Mouse (Mus musculus): ENCODE data around the gene Crct1. TPM values are rescaled to one million over a fixed set of nuclear protein-coding genes. Genes with fewer than 3 reads are reported as not detected.

Gene Crct1
- total and polyA plus RNA-seq, 2 experiments from 2014 or later = not detected

GRCm38 (mm10) chr3:93023411-93024184 is 8.1 kb upstream of the Crct1 start:
- H3K27me3 ChIP-seq (ENCODE audit: control insufficient read depth, insufficient read depth, low read length) = no peaks in the 10 kb centered on the region
- 66% methylated on average over 3 of the region's 3 CpGs for WGBS
- no peaks in the 10 kb centered on the region for H3K4me1 ChIP-seq (ENCODE audit: control insufficient read depth, insufficient read depth)
- no peaks in the 10 kb centered on the region for H3K9me3 ChIP-seq (replicated peaks; ENCODE audit: control insufficient read depth, low read length)
- DNase-seq (ENCODE audit: low spot score) (no peak), ATAC-seq (ENCODE audit: insufficient read depth, low read depth) (no peak)
- no peak overlapping the region for H3K9ac ChIP-seq (replicated peaks; ENCODE audit: low read depth, low read length)
- H3K27ac ChIP-seq (ENCODE audit: low read depth) = no peak overlapping the region
- no peaks in the 10 kb centered on the region for H3K36me3 ChIP-seq (replicated peaks; ENCODE audit: control insufficient read depth, insufficient read depth, low read length)
- no peak for TF ChIP-seq EP300 (IDR thresholded peaks at IDR 0.05; ENCODE audit: low read depth)
- no peak for TF ChIP-seq CTCF (IDR thresholded peaks at IDR 0.05; ENCODE audit: low read depth)
- no peak overlapping the region for H3K4me3 ChIP-seq (ENCODE audit: low read depth, low read length)
- H3K4me2 ChIP-seq (ENCODE audit: low read depth, low read length) = no peak overlapping the region

GRCm38 (mm10) chr3:93021171-93021570 is 5.7 kb upstream of the Crct1 start:
- Histone ChIP-seq H3K27me3 (ENCODE audit: control insufficient read depth, insufficient read depth, low read length) (no peaks in the 10 kb centered on the region), H3K4me2 (ENCODE audit: low read depth, low read length) (no peak overlapping the region), H3K27ac (ENCODE audit: low read depth) (no peak overlapping the region), H3K9ac (replicated peaks; ENCODE audit: low read depth, low read length) (no peak overlapping the region), H3K4me1 (ENCODE audit: control insufficient read depth, insufficient read depth) (no peaks in the 10 kb centered on the region), H3K4me3 (ENCODE audit: low read depth, low read length) (no peak overlapping the region), H3K9me3 (replicated peaks; ENCODE audit: control insufficient read depth, low read length) (no peaks in the 10 kb centered on the region), H3K36me3 (replicated peaks; ENCODE audit: control insufficient read depth, insufficient read depth, low read length) (no peaks in the 10 kb centered on the region)
- DNase-seq (ENCODE audit: low spot score) (no peak), ATAC-seq (ENCODE audit: insufficient read depth, low read depth) (no peak)
- WGBS = 78% methylated on average over 1 of the region's 1 CpGs
- no peak for TF ChIP-seq CTCF (IDR thresholded peaks at IDR 0.05; ENCODE audit: low read depth)
- TF ChIP-seq EP300 (IDR thresholded peaks at IDR 0.05; ENCODE audit: low read depth) = no peak

GRCm38 (mm10) chr3:93018960-93019359 is 3.5 kb upstream of the Crct1 start, which contains the start of gene Lce1m:
Gene Lce1m, minus strand, starts transcription at chr3:93019060.
- Histone ChIP-seq H3K4me3 (ENCODE audit: low read depth, low read length) (no peak within 1 kb of the TSS), H3K9me3 (replicated peaks; ENCODE audit: control insufficient read depth, low read length) (no peaks in the 10 kb centered on the region), H3K27ac (ENCODE audit: low read depth) (no peak within 1 kb of the TSS), H3K4me1 (ENCODE audit: control insufficient read depth, insufficient read depth) (no peaks in the 10 kb centered on the region), H3K36me3 (replicated peaks; ENCODE audit: control insufficient read depth, insufficient read depth, low read length) (no peaks in the 10 kb centered on the region), H3K4me2 (ENCODE audit: low read depth, low read length) (no peak within 1 kb of the TSS), H3K27me3 (ENCODE audit: control insufficient read depth, insufficient read depth, low read length) (0 out of 2 replicates have a peak, but pooled peaks cover 6% of the 10 kb centered on the region), H3K9ac (replicated peaks; ENCODE audit: low read depth, low read length) (no peak within 1 kb of the TSS)
- WGBS = 79% methylated on average over 2 of the region's 2 CpGs
- DNase-seq (ENCODE audit: low spot score) (no peak), ATAC-seq (ENCODE audit: insufficient read depth, low read depth) (no peak)
- TF ChIP-seq CTCF (IDR thresholded peaks at IDR 0.05; ENCODE audit: low read depth) = no peak
- TF ChIP-seq EP300 (IDR thresholded peaks at IDR 0.05; ENCODE audit: low read depth) = no peak

GRCm38 (mm10) chr3:93014871-93015270 is 616 bp downstream of the Crct1 start:
- 37% methylated on average over 5 of the region's 5 CpGs for WGBS
- H3K27ac ChIP-seq (ENCODE audit: low read depth) = no peak overlapping the region
- no peaks in the 10 kb centered on the region for H3K9me3 ChIP-seq (replicated peaks; ENCODE audit: control insufficient read depth, low read length)
- no peak for DNase-seq (ENCODE audit: low spot score)
- H3K9ac ChIP-seq (replicated peaks; ENCODE audit: low read depth, low read length) = peak overlapping the region; percentile 9; the same call in 1 of the 2 replicates
- H3K4me1 ChIP-seq (ENCODE audit: control insufficient read depth, insufficient read depth) = no peaks in the 10 kb centered on the region
- 0 out of 2 replicates have a peak, but pooled peaks cover 6% of the 10 kb centered on the region for H3K27me3 ChIP-seq (ENCODE audit: control insufficient read depth, insufficient read depth, low read length)
- H3K4me2 ChIP-seq (ENCODE audit: low read depth, low read length) = peak overlapping the region; percentile 93
- H3K36me3 ChIP-seq (replicated peaks; ENCODE audit: control insufficient read depth, insufficient read depth, low read length) = no peaks in the 10 kb centered on the region
- no peak for ATAC-seq (ENCODE audit: insufficient read depth, low read depth)
- TF ChIP-seq EP300 (IDR thresholded peaks at IDR 0.05; ENCODE audit: low read depth) = no peak
- no peak for TF ChIP-seq CTCF (IDR thresholded peaks at IDR 0.05; ENCODE audit: low read depth)
- peak overlapping the region; percentile 58 for H3K4me3 ChIP-seq (ENCODE audit: low read depth, low read length)

- Histone ChIP-seq H3K4me3 (ENCODE audit: low read depth, low read length) (peak overlapping the region; percentile 58), H3K4me2 (ENCODE audit: low read depth, low read length) (peak overlapping the region; percentile 93), H3K9me3 (replicated peaks; ENCODE audit: control insufficient read depth, low read length) (no peaks in the 10 kb centered on the region), H3K4me1 (ENCODE audit: control insufficient read depth, insufficient read depth) (no peaks in the 10 kb centered on the region), H3K36me3 (replicated peaks; ENCODE audit: control insufficient read depth, insufficient read depth, low read length) (no peaks in the 10 kb centered on the region), H3K9ac (replicated peaks; ENCODE audit: low read depth, low read length) (peak overlapping the region; percentile 9; the same call in 1 of the 2 replicates), H3K27ac (ENCODE audit: low read depth) (no peak overlapping the region), H3K27me3 (ENCODE audit: control insufficient read depth, insufficient read depth, low read length) (0 out of 2 replicates have a peak, but pooled peaks cover 6% of the 10 kb centered on the region)
- TF ChIP-seq CTCF (IDR thresholded peaks at IDR 0.05; ENCODE audit: low read depth) (no peak), EP300 (IDR thresholded peaks at IDR 0.05; ENCODE audit: low read depth) (no peak)
- DNase-seq (ENCODE audit: low spot score) = peak; percentile 14
- ATAC-seq (ENCODE audit: insufficient read depth, low read depth) = 0 out of 2 replicates have a peak, but pooled peaks have one; percentile 39
- WGBS = 0% methylated on average over 24 of the region's 24 CpGs
Observed at GRCm38 (mm10) chr3:93014378-93014801, 1.1 kb downstream of the Crct1 start.

Measured in heart, postnatal 0 days (tissue).